Mouse (Mus musculus): Measurements from ENCODE around the gene Nectin2. TPM values are rescaled to one million over a fixed set of nuclear protein-coding genes. Genes with fewer than 3 reads are reported as not detected.
"Not testable (repeated sequence)": the region's sequence is repeated elsewhere in the genome, so short reads cannot be mapped to it uniquely, and the experiment has no call there.

The Nectin2 gene
- polyA plus RNA-seq, 1 experiment, result 27.1 TPM

DNA sequence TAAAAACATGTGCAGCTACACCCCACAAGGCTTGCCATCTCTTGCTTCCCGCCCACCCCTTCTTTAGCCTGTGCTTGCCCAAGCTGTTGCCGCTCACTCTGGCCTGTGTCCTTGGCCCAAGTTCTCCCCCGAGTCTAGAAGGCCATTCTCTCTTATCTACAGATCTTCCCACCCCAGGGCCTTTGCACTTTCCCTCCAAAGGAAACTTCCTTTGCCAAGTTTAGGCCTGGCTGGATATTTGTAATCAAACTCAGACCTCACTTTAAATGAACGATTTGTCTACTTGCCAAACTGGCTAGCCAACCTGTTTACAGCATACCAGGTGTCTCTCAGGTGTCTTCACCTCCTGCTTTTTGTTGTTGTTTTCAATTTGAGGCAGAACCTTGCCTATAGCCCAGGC, 59.4 kb downstream of the Nectin2 start:
- H3K4me2 ChIP-seq (ENCODE audit: low read depth), result no peak overlapping the region
- H3K36me3 ChIP-seq (ENCODE audit: control insufficient read depth, insufficient read depth), result no peaks in the 10 kb centered on the region
- no peak for TF ChIP-seq TCF3 (IDR thresholded peaks at IDR 0.05; ENCODE audit: insufficient read length, low read depth)
- no peak for TF ChIP-seq E2F4 (IDR thresholded peaks at IDR 0.05; ENCODE audit: insufficient read depth)
- TF ChIP-seq TCF12 (IDR thresholded peaks at IDR 0.05; ENCODE audit: insufficient read depth, poor library complexity, severe bottlenecking), result no peak
- no peak for TF ChIP-seq MAX (IDR thresholded peaks at IDR 0.05; ENCODE audit: low read depth)
- TF ChIP-seq MYOD1 (IDR thresholded peaks at IDR 0.05; ENCODE audit: control insufficient read depth in 1 of 3, insufficient read length in 2 of 3, low read depth in 2 of 3), result no peak
- TF ChIP-seq MYOG (IDR thresholded peaks at IDR 0.05; ENCODE audit: control insufficient read depth in 1 of 3, insufficient read depth in 1 of 3, insufficient read length in 2 of 3, low read depth in 2 of 3), result no peak
- TF ChIP-seq CEBPB (IDR thresholded peaks at IDR 0.05; ENCODE audit: insufficient read depth, poor library complexity, severe bottlenecking), result no peak
- no peak for TF ChIP-seq SRF (IDR thresholded peaks at IDR 0.05; ENCODE audit: control insufficient read depth, insufficient read length, low read depth)
- TF ChIP-seq REST (IDR thresholded peaks at IDR 0.05; ENCODE audit: insufficient read depth, insufficient read length), result no peak
- TF ChIP-seq USF1 (IDR thresholded peaks at IDR 0.05; ENCODE audit: low read depth), result no peak
- no peak for TF ChIP-seq POLR2A (IDR thresholded peaks at IDR 0.05; ENCODE audit: insufficient read length, low read depth)
- TF ChIP-seq POLR2AphosphoS2 (IDR thresholded peaks at IDR 0.05; ENCODE audit: insufficient read length, low read depth), result no peak
- H3K27me3 ChIP-seq (ENCODE audit: control insufficient read depth, insufficient read depth, insufficient read length), result peaks cover 8% of the 10 kb centered on the region
- H3K79me2 ChIP-seq (ENCODE audit: control insufficient read depth, insufficient read depth), result no peaks in the 10 kb centered on the region
- H3K4me3 ChIP-seq, result no peak overlapping the region
- H3ac ChIP-seq (ENCODE audit: control insufficient read depth, insufficient read length), result no peak overlapping the region

GRCm38 (mm10) chr7:19688611-19689010, 61.7 kb downstream of the Nectin2 start:
- H3K4me3 ChIP-seq, result no peak overlapping the region

GRCm38 (mm10) chr7:19688101-19688500, 62.2 kb downstream of the Nectin2 start:
- Histone ChIP-seq H3K4me2 (ENCODE audit: low read depth) (no peak overlapping the region), H3K27me3 (ENCODE audit: control insufficient read depth, insufficient read depth, insufficient read length) (peaks cover 15% of the 10 kb centered on the region), H3K79me2 (ENCODE audit: control insufficient read depth, insufficient read depth) (no peaks in the 10 kb centered on the region), H3K4me3 (no peak overlapping the region), H3K36me3 (ENCODE audit: control insufficient read depth, insufficient read depth) (no peaks in the 10 kb centered on the region), H3ac (ENCODE audit: control insufficient read depth, insufficient read length) (no peak overlapping the region)
- TF ChIP-seq TCF12 (IDR thresholded peaks at IDR 0.05; ENCODE audit: insufficient read depth, poor library complexity, severe bottlenecking), result no peak
- TF ChIP-seq CEBPB (IDR thresholded peaks at IDR 0.05; ENCODE audit: insufficient read depth, poor library complexity, severe bottlenecking), result no peak
- no peak for TF ChIP-seq POLR2AphosphoS2 (IDR thresholded peaks at IDR 0.05; ENCODE audit: insufficient read length, low read depth)
- no peak for TF ChIP-seq MYOD1 (IDR thresholded peaks at IDR 0.05; ENCODE audit: control insufficient read depth in 1 of 3, insufficient read length in 2 of 3, low read depth in 2 of 3)
- TF ChIP-seq E2F4 (IDR thresholded peaks at IDR 0.05; ENCODE audit: insufficient read depth), result no peak
- TF ChIP-seq MYOG (IDR thresholded peaks at IDR 0.05; ENCODE audit: control insufficient read depth in 1 of 3, insufficient read depth in 1 of 3, insufficient read length in 2 of 3, low read depth in 2 of 3), result no peak
- no peak for TF ChIP-seq MAX (IDR thresholded peaks at IDR 0.05; ENCODE audit: low read depth)

More at GRCm38 (mm10) chr7:19688611-19689010, 61.7 kb downstream of the Nectin2 start:
- Histone ChIP-seq H3K79me2 (ENCODE audit: control insufficient read depth, insufficient read depth) (no peaks in the 10 kb centered on the region), H3K36me3 (ENCODE audit: control insufficient read depth, insufficient read depth) (no peaks in the 10 kb centered on the region), H3K4me2 (ENCODE audit: low read depth) (no peak overlapping the region), H3K27me3 (ENCODE audit: control insufficient read depth, insufficient read depth, insufficient read length) (peaks cover 15% of the 10 kb centered on the region), H3ac (ENCODE audit: control insufficient read depth, insufficient read length) (no peak overlapping the region)
- TF ChIP-seq TCF12 (IDR thresholded peaks at IDR 0.05; ENCODE audit: insufficient read depth, poor library complexity, severe bottlenecking), result no peak
- TF ChIP-seq MAX (IDR thresholded peaks at IDR 0.05; ENCODE audit: low read depth), result no peak
- no peak for TF ChIP-seq POLR2AphosphoS2 (IDR thresholded peaks at IDR 0.05; ENCODE audit: insufficient read length, low read depth)
- no peak for TF ChIP-seq MYOG (IDR thresholded peaks at IDR 0.05; ENCODE audit: control insufficient read depth in 1 of 3, insufficient read depth in 1 of 3, insufficient read length in 2 of 3, low read depth in 2 of 3)
- TF ChIP-seq CEBPB (IDR thresholded peaks at IDR 0.05; ENCODE audit: insufficient read depth, poor library complexity, severe bottlenecking), result no peak
- TF ChIP-seq E2F4 (IDR thresholded peaks at IDR 0.05; ENCODE audit: insufficient read depth), result no peak
- no peak for TF ChIP-seq REST (IDR thresholded peaks at IDR 0.05; ENCODE audit: insufficient read depth, insufficient read length)
- TF ChIP-seq USF1 (IDR thresholded peaks at IDR 0.05; ENCODE audit: low read depth), result no peak
- TF ChIP-seq POLR2A (IDR thresholded peaks at IDR 0.05; ENCODE audit: insufficient read length, low read depth), result no peak
- TF ChIP-seq TCF3 (IDR thresholded peaks at IDR 0.05; ENCODE audit: insufficient read length, low read depth), result no peak
- no peak for TF ChIP-seq SRF (IDR thresholded peaks at IDR 0.05; ENCODE audit: control insufficient read depth, insufficient read length, low read depth)
- no peak for TF ChIP-seq MYOD1 (IDR thresholded peaks at IDR 0.05; ENCODE audit: control insufficient read depth in 1 of 3, insufficient read length in 2 of 3, low read depth in 2 of 3)

GRCm38 (mm10) chr7:19686927-19687583, 63.2 kb downstream of the Nectin2 start:
- not testable (repeated sequence) for H3K4me2 ChIP-seq (ENCODE audit: low read depth); H3K36me3 ChIP-seq (ENCODE audit: control insufficient read depth, insufficient read depth); H3ac ChIP-seq (ENCODE audit: control insufficient read depth, insufficient read length); H3K4me3 ChIP-seq; H3K79me2 ChIP-seq (ENCODE audit: control insufficient read depth, insufficient read depth)
- H3K27me3 ChIP-seq (ENCODE audit: control insufficient read depth, insufficient read depth, insufficient read length), result peaks cover 15% of the 10 kb centered on the region

DNA sequence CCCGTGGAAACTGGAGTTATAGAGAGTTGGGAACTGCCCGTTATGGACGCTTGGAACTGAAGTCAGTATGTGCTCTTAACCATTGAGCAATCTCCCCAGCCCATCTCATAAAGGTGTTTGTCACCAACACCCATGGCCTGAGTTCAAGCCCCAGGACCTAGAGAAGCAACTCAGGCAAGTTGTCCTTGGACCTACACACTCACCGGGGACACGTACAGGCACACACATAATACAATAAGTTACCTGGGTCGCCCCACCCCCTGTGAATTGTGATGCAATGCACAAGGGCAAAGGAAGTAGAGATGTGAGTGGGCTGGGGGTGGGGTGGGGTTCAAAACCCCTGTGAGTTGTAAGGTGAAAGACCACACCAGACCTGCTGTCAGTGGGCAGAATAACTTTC, 63.8 kb downstream of the Nectin2 start:
- Histone ChIP-seq H3ac (ENCODE audit: control insufficient read depth, insufficient read length) (no peak overlapping the region), H3K4me3 (no peak overlapping the region), H3K79me2 (ENCODE audit: control insufficient read depth, insufficient read depth) (no peaks in the 10 kb centered on the region), H3K36me3 (ENCODE audit: control insufficient read depth, insufficient read depth) (no peaks in the 10 kb centered on the region), H3K27me3 (ENCODE audit: control insufficient read depth, insufficient read depth, insufficient read length) (peaks cover 16% of the 10 kb centered on the region), H3K4me2 (ENCODE audit: low read depth) (no peak overlapping the region)
- TF ChIP-seq CEBPB (IDR thresholded peaks at IDR 0.05; ENCODE audit: insufficient read depth, poor library complexity, severe bottlenecking), result no peak
- TF ChIP-seq REST (IDR thresholded peaks at IDR 0.05; ENCODE audit: insufficient read depth, insufficient read length), result no peak
- no peak for TF ChIP-seq MYOG (IDR thresholded peaks at IDR 0.05; ENCODE audit: control insufficient read depth in 1 of 3, insufficient read depth in 1 of 3, insufficient read length in 2 of 3, low read depth in 2 of 3)
- TF ChIP-seq USF1 (IDR thresholded peaks at IDR 0.05; ENCODE audit: low read depth), result no peak
- no peak for TF ChIP-seq E2F4 (IDR thresholded peaks at IDR 0.05; ENCODE audit: insufficient read depth)
- TF ChIP-seq POLR2AphosphoS2 (IDR thresholded peaks at IDR 0.05; ENCODE audit: insufficient read length, low read depth), result no peak
- no peak for TF ChIP-seq POLR2A (IDR thresholded peaks at IDR 0.05; ENCODE audit: insufficient read length, low read depth)
- TF ChIP-seq MYOD1 (IDR thresholded peaks at IDR 0.05; ENCODE audit: control insufficient read depth in 1 of 3, insufficient read length in 2 of 3, low read depth in 2 of 3), result no peak
- TF ChIP-seq SRF (IDR thresholded peaks at IDR 0.05; ENCODE audit: control insufficient read depth, insufficient read length, low read depth), result no peak
